Mouse (Mus musculus) bone marrow, adult 2 months (tissue): ENCODE data around the gene Spata13.

Experiments used
- CTCF ChIP-seq: fragments of 200-500 bp; IDR thresholded peaks from 2 replicates; pipeline ENCODE4 v1.5.1; 2011; ENCODE audit warnings: low read length, control low read depth; ENCODE audit not compliant: control insufficient read depth, insufficient read depth
- POLR2A ChIP-seq: fragments of 200-500 bp; IDR thresholded peaks from 2 replicates; pipeline ENCODE4 v1.6.1; 2011; ENCODE audit warnings: low read depth, mild to moderate bottlenecking, control low read depth, low read length, borderline replicate concordance; ENCODE audit not compliant: control insufficient read depth

DNA sequence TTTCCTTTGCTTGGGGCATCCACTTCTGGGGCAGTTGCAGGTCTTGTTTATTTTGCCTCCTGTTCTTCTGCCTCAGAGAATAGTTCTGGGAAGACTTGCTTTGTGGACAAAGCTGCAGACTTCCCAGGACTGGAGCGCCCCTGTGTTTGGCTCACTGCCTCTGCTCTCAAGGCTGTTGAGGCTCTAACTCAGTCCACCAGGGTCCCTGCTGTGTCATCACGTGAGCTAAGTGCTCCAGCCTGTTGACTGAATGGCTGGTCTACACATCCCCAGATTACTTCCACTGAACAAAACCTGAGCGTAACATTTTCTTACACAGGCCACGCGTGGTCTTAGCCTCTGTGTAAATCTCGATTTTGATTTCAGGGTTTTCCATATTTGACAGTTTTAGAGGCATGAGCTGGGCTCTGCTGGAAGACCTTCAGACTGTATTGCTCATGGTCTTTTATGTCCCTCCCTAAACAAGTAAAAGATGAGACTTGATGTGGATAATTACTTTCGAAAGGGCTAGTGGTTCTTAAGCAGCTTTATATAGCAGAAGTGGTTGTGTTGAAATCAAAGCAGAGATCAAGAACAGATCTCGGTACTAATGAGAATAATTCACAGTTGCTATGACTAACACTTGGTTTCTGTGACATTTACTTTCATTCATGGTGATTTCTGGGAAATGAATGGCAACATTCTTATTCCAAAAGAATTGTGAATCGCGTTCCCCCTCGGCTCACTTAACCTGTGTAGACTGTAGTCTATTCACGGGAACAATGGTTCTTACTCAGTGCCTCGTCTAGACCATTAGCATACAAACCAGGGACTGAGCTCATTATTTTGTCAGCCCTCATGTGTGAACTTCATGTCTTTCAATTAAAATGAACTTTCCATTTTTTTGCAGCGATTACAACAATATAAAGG, 119.3 kb downstream of the Spata13 start:
- no peak for TF ChIP-seq POLR2A
- no peak for TF ChIP-seq CTCF
